Mouse (Mus musculus): Measurements from ENCODE around the gene 1700025C18Rik. TPM values are rescaled to one million over a fixed set of nuclear protein-coding genes. Genes with fewer than 3 reads are reported as not detected.

Gene 1700025C18Rik
- polyA plus RNA-seq, 1 experiment from 2014 or later: not detected

DNA sequence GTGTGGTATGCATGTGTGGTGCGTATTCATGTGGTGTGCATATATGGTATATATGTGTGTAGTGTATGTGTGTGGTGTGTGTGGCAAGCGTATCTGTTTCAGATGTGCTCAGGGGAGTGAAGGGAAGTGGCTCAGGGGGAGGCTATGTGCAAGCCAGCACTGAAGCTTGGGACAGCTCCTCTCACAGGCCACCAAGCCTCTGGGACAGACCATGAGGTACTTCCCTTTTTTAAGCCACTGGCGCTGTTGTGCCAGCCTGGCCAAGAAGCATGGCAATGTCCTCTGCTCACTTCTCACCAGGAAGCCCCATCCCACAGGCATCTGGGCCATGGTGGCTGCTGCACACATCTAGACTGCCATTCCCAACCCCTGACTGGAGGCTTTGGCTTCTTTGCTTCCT lies 12.4 kb upstream of the 1700025C18Rik start:
- ATAC-seq: no peak
- H3K27ac ChIP-seq: no peak overlapping the region
- H3K4me3 ChIP-seq (replicated peaks): no peak overlapping the region
- no peaks in the 10 kb centered on the region for H3K36me3 ChIP-seq
- no peaks in the 10 kb centered on the region for H3K9me3 ChIP-seq
- 77% methylated on average over 3 of the region's 3 CpGs for WGBS
- no peak overlapping the region for H3K9ac ChIP-seq
- H3K4me1 ChIP-seq (replicated peaks): no peaks in the 10 kb centered on the region
- H3K4me2 ChIP-seq (replicated peaks): no peak overlapping the region
- H3K27me3 ChIP-seq (replicated peaks): peaks cover 36% of the 10 kb centered on the region

GRCm38 (mm10) chr2:165100749-165101148 lies 10.2 kb upstream of the 1700025C18Rik start:
- ATAC-seq: no peak
- Histone ChIP-seq H3K4me3 (replicated peaks) (no peak overlapping the region), H3K36me3 (no peaks in the 10 kb centered on the region), H3K4me1 (replicated peaks) (no peaks in the 10 kb centered on the region), H3K4me2 (replicated peaks) (no peak overlapping the region), H3K27me3 (replicated peaks) (peaks cover 41% of the 10 kb centered on the region), H3K27ac (no peak overlapping the region), H3K9me3 (no peaks in the 10 kb centered on the region), H3K9ac (no peak overlapping the region)
- whole genome bisulfite sequencing: 6% methylated on average over 6 of the region's 6 CpGs

- WGBS: 80% methylated on average over 3 of the region's 3 CpGs
- Histone ChIP-seq H3K4me1 (replicated peaks) (no peaks in the 10 kb centered on the region), H3K36me3 (no peaks in the 10 kb centered on the region), H3K4me3 (replicated peaks) (no peak overlapping the region), H3K4me2 (replicated peaks) (no peak overlapping the region), H3K9me3 (no peaks in the 10 kb centered on the region), H3K27ac (no peak overlapping the region), H3K9ac (no peak overlapping the region), H3K27me3 (replicated peaks) (peaks cover 37% of the 10 kb centered on the region)
- no peak for ATAC-seq
Observed at GRCm38 (mm10) chr2:165098861-165099260, 8.3 kb upstream of the 1700025C18Rik start.

DNA sequence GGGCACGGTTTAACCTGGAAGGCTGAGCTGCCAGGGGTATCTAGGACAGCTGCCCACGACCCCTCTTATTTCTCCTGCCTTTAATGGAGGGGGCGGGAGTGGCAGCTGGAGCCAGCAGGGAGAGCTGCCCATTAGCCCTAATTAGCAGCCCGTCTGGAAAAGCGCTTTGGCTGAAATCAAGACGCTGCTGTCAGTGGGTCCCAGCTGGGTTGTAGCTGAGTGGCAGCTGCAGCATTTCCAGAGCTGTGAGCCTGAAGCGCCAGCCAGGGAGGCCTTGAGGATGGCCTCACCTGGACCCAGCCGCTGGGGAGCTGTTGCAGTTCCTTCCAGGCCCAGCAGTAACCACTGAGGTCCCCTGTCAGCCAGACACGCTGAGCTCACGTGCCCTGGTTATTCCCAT lies 5.8 kb upstream of the 1700025C18Rik start:
- Histone ChIP-seq H3K36me3 (no peaks in the 10 kb centered on the region), H3K4me1 (replicated peaks) (no peaks in the 10 kb centered on the region), H3K27ac (no peak overlapping the region), H3K4me2 (replicated peaks) (no peak overlapping the region), H3K27me3 (replicated peaks) (peaks cover 32% of the 10 kb centered on the region), H3K9ac (no peak overlapping the region), H3K4me3 (replicated peaks) (no peak overlapping the region), H3K9me3 (no peaks in the 10 kb centered on the region)
- WGBS: 27% methylated on average over 10 of the region's 10 CpGs
- no peak for ATAC-seq

DNA sequence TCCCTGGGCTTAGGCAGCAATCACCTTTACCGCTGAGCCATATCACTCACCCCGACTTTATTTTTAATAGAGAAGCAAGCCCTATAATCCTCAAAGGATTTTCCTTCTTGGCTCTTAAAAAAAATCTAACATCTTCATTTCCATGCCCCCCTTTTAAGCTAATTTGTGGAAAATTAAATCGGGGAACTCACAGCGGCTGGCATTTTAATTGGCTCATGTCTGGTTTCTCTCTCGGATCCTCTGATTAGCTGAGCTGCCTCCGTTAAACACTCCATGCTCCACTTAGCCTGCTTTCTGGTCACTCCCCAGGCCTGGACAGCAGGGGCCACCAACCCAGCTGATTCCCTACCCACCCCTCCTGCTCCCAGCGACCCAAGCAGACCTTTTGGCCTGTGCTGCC lies 1.8 kb upstream of the 1700025C18Rik start:
- WGBS: 77% methylated on average over 7 of the region's 7 CpGs
- Histone ChIP-seq H3K4me3 (replicated peaks) (no peak overlapping the region), H3K9me3 (no peaks in the 10 kb centered on the region), H3K4me1 (replicated peaks) (no peaks in the 10 kb centered on the region), H3K27ac (no peak overlapping the region), H3K4me2 (replicated peaks) (no peak overlapping the region), H3K36me3 (no peaks in the 10 kb centered on the region), H3K27me3 (replicated peaks) (peaks cover 22% of the 10 kb centered on the region), H3K9ac (no peak overlapping the region)
- no peak for ATAC-seq

GRCm38 (mm10) chr2:165091433-165091965 lies 949 bp upstream of the 1700025C18Rik start:
- no peak for ATAC-seq

GRCm38 (mm10) chr2:165089470-165089869 lies 1.1 kb downstream of the 1700025C18Rik start:
- Histone ChIP-seq H3K36me3 (no peaks in the 10 kb centered on the region), H3K4me3 (replicated peaks) (no peak overlapping the region), H3K9me3 (no peaks in the 10 kb centered on the region), H3K4me1 (replicated peaks) (no peaks in the 10 kb centered on the region), H3K9ac (no peak overlapping the region), H3K27ac (no peak overlapping the region), H3K4me2 (replicated peaks) (no peak overlapping the region), H3K27me3 (replicated peaks) (0 out of 2 replicates have a peak, but pooled peaks cover 4% of the 10 kb centered on the region)
- no peak for ATAC-seq
- WGBS: 31% methylated on average over 14 of the region's 14 CpGs

More at GRCm38 (mm10) chr2:165091433-165091965, 949 bp upstream of the 1700025C18Rik start:
- H3K27ac ChIP-seq: no peak overlapping the region
- H3K4me2 ChIP-seq (replicated peaks): no peak overlapping the region
- peaks cover 13% of the 10 kb centered on the region for H3K27me3 ChIP-seq (replicated peaks)
- no peaks in the 10 kb centered on the region for H3K9me3 ChIP-seq
- H3K4me3 ChIP-seq (replicated peaks): no peak overlapping the region
- WGBS: 75% methylated on average over 8 of the region's 8 CpGs
- no peaks in the 10 kb centered on the region for H3K36me3 ChIP-seq
- H3K4me1 ChIP-seq (replicated peaks): no peaks in the 10 kb centered on the region
- H3K9ac ChIP-seq: no peak overlapping the region

DNA sequence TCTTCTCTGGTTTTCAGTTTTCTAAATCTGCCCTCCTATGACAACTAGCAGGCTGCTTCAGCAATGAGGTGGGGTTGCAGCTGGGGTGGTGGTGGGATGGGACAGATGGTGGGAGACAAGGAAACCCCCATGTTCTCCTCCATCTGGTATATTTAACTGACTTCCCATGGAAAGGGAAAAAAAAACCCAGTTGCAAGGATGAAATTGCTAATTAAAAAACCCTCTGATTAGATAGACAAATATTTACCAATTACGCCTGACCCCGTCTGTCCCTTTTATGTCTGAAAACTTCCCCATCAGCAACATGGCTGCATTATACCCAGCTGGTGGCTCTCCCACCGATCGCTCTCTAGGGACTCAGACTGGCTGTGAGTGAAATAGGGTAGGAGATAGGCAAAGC lies 3.9 kb downstream of the 1700025C18Rik start:
- no peaks in the 10 kb centered on the region for H3K27me3 ChIP-seq (replicated peaks)
- H3K9me3 ChIP-seq: no peaks in the 10 kb centered on the region
- no peak overlapping the region for H3K27ac ChIP-seq
- no peak overlapping the region for H3K4me2 ChIP-seq (replicated peaks)
- no peaks in the 10 kb centered on the region for H3K4me1 ChIP-seq (replicated peaks)
- no peak for ATAC-seq
- no peaks in the 10 kb centered on the region for H3K36me3 ChIP-seq
- WGBS: 75% methylated on average over 4 of the region's 4 CpGs
- H3K9ac ChIP-seq: no peak overlapping the region
- H3K4me3 ChIP-seq (replicated peaks): no peak overlapping the region

DNA sequence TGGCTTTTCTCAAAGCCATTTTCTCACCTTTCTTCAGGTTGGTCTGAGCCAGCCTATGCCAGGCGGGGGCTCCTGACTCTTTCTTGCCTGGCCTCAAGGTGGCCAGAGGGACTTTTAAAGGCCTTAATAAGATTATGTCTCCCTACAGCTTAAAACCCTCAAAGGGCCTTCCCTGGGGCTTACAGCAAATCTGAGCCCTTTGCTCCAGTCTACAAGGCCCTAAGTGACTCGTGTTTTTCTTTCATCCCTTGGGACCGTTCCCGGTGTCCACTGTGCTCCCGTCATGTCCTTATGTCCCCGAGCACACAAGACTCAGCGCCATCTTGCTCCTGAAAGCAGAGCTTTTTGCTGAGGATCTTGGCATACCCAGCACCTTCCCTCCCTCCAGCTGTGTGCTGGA lies 9.3 kb downstream of the 1700025C18Rik start:
- no peak overlapping the region for H3K9ac ChIP-seq
- no peak for ATAC-seq

GRCm38 (mm10) chr2:165080657-165081056 lies 9.9 kb downstream of the 1700025C18Rik start:
- WGBS: 23% methylated on average over 9 of the region's 9 CpGs
- Histone ChIP-seq H3K27ac (no peak overlapping the region), H3K9ac (no peak overlapping the region), H3K4me2 (replicated peaks) (no peak overlapping the region), H3K36me3 (no peaks in the 10 kb centered on the region), H3K4me3 (replicated peaks) (no peak overlapping the region), H3K27me3 (replicated peaks) (peaks cover 56% of the 10 kb centered on the region), H3K4me1 (replicated peaks) (no peaks in the 10 kb centered on the region), H3K9me3 (no peaks in the 10 kb centered on the region)
- ATAC-seq: no peak

More for the DNA sequence above, 9.3 kb downstream of the 1700025C18Rik start:
- 36% methylated on average over 7 of the region's 7 CpGs for WGBS
- H3K9me3 ChIP-seq: no peaks in the 10 kb centered on the region
- H3K4me1 ChIP-seq (replicated peaks): no peaks in the 10 kb centered on the region
- no peak overlapping the region for H3K4me3 ChIP-seq (replicated peaks)
- peaks cover 50% of the 10 kb centered on the region for H3K27me3 ChIP-seq (replicated peaks)
- no peak overlapping the region for H3K27ac ChIP-seq
- H3K4me2 ChIP-seq (replicated peaks): no peak overlapping the region
- no peaks in the 10 kb centered on the region for H3K36me3 ChIP-seq

DNA sequence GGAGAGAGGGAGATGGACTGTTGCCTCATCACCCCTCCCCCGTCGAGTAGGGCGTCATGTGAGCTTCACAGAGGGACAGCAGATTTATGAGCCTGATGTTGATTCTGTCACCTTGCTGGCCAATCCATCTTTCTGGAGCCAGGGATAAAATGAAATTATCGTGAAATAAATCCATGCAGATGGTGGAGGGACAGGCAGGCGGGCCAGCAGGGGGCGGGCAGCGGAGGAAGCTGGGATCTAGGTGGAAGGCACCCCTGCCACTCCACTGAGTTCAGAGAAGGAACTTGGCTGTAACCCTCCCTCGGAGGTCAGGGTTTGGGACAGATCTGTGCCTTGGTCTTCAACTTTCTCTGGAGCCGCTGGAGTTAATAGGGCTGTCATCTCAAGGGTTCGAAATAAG lies 11.9 kb downstream of the 1700025C18Rik start:
- no peak overlapping the region for H3K27ac ChIP-seq
- H3K9ac ChIP-seq: no peak overlapping the region
- no peaks in the 10 kb centered on the region for H3K4me1 ChIP-seq (replicated peaks)
- ATAC-seq: no peak
- H3K4me3 ChIP-seq (replicated peaks): no peak overlapping the region
- no peak overlapping the region for H3K4me2 ChIP-seq (replicated peaks)
- H3K36me3 ChIP-seq: no peaks in the 10 kb centered on the region
- WGBS: 21% methylated on average over 10 of the region's 10 CpGs
- no peaks in the 10 kb centered on the region for H3K9me3 ChIP-seq
- peaks cover 76% of the 10 kb centered on the region for H3K27me3 ChIP-seq (replicated peaks)

DNA sequence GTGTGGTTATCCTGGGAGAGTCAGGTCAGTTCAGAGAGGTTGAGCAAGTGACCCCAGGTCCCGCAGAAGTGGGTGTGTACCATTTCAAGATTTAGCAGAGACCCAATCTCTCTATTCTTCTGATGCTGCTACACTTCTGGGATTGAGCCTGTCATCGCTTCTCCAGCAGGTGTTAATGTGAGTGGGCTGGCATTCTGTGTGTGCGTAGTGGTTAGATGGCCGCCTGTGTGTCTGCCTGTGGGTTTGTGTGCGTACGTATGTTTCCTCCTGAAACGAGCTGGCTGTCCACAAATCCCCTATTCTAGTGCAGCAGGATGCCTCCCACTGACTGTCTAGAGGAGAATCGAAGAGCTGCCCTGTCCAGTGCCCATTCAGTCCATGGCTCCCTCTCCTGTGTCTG lies 12.5 kb downstream of the 1700025C18Rik start:
- Histone ChIP-seq H3K36me3 (no peaks in the 10 kb centered on the region), H3K9me3 (no peaks in the 10 kb centered on the region), H3K4me2 (replicated peaks) (no peak overlapping the region), H3K9ac (no peak overlapping the region), H3K4me3 (replicated peaks) (no peak overlapping the region), H3K27me3 (replicated peaks) (peaks cover 81% of the 10 kb centered on the region), H3K4me1 (replicated peaks) (no peaks in the 10 kb centered on the region), H3K27ac (no peak overlapping the region)
- ATAC-seq: no peak
- WGBS: 70% methylated on average over 8 of the region's 8 CpGs

DNA sequence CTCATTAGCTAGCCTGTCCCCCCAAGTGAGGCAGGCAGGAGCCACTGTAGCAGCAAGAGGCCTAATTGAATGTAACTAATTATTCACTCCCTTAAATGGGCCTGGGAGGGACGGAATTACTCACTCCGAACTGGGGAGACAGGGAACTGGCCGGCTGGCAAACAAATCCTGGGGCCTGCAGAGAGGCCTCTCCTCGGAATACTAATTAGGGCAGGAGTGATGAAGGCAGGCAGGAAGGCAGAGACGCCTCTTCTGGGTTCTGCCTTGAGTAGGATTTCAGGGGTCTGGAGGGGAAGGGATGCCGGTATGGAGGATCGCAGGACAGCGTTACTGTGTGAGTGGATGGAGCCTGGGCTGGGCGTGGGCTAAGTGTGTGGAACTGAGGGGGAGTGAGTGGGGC lies 13.5 kb downstream of the 1700025C18Rik start:
- no peak overlapping the region for H3K4me3 ChIP-seq (replicated peaks)
- H3K9me3 ChIP-seq: no peaks in the 10 kb centered on the region
- peaks cover 85% of the 10 kb centered on the region for H3K27me3 ChIP-seq (replicated peaks)
- no peaks in the 10 kb centered on the region for H3K36me3 ChIP-seq
- H3K27ac ChIP-seq: no peak overlapping the region
- no peak for ATAC-seq
- 10% methylated on average over 9 of the region's 9 CpGs for WGBS
- H3K4me2 ChIP-seq (replicated peaks): no peak overlapping the region
- H3K9ac ChIP-seq: no peak overlapping the region
- no peaks in the 10 kb centered on the region for H3K4me1 ChIP-seq (replicated peaks)

Data from intestine, embryonic 15.5 days (tissue).